Mouse (Mus musculus): Measurements from ENCODE around the gene Drc3.
"Not testable (repeated sequence)": the region's sequence is repeated elsewhere in the genome, so short reads cannot be mapped to it uniquely, and the experiment has no call there.

Gene Drc3

DNA sequence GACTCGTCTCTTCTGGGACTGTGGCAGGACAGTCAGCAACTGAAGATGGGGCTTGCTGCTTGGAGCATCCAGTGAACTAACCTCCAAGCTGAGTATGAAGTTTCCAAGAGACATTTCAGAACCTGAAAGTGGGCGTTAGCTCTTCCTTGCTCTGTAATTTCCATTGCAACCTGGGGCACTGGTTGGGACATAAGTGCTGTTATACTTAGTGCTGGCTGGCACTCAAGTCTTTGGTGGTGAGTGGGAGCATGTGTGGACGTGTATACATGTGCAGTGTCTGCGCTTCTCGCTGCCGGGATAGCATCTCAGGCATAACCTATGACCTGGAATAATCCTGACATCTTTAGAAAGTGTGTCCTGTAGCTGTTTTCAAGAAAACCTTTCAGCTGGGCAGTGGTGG, 38.2 kb downstream of the Drc3 start:
- no peak for DNase-seq (ENCODE audit: low spot score)

DNA sequence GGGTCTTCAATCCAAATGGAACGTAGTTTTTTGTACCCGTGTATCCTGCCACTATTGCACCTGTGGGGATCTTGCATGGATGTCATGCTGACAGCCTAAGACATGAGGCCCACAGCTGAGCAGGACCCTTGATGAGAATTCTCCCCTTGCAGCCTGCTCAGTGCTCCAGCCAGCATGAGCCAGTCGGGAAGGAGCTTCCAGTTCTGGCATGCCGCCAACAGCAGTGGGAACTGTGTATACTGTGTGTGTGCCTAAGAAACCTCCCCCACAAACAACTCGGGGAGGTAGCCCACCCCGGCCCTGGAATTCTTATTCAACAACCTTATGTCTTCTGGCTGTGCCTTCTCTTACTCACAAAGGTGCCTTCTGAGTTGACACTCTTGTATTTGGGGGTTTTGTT, 43.4 kb downstream of the Drc3 start:
- DNase-seq (ENCODE audit: low spot score) = peak; percentile 22

DNA sequence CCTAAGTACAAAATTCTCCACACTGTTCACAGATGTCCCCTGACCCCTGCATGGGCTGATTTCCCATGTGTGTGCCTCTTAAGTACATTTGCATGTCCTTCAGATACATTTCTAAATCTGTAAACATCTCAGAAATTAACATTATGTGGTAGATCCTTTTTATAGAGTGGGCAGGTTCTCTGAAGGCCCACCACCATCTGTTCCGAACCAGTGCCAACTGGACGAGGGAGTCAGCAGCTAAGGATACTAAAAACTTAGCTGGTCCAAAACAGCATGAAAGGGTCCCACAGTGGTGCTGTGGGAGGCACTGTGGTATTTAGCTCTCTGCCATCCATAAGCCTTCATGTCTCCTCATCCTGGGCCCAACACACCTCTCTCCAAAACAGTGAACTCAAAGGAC, 44.0 kb downstream of the Drc3 start:
- DNase-seq (ENCODE audit: low spot score) = no peak

DNA sequence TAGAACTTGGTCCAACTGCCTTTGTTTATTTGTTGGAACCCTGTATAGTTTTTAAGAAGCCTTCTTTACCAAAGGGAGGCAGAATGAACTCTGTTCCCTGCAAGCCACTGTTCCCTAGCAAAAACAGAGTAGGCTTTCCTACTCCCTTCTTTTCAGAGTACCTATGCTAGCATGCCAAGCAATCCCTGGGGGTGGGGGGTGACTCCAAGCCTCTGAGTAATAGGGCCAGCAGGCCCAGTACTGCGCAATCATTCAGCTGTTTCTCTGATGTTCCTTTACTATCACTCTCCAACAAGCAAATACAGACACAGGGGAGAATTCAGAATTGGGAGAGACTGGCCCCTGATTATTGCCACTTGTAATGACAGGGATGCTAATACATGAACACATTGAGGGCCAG, 53.5 kb downstream of the Drc3 start:
- no peak for DNase-seq (ENCODE audit: low spot score)

DNA sequence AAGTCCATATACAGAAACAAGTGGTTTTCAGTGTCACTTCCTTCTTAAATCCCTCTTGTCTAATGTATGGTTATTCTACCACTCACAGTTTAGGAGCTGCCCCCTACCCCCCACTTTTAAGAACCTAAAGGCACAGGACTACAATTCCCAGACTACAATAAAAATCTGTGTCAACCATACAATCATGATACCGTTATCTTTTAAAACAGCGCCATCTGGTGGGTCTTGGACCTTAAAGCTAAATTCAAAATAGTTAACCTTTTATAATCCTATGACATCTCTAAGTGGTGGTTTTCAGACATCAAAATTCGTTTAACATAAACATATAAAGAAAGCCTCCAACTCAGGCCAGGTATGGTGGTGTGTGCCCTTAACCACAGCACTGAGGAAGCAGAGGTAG, 59.0 kb downstream of the Drc3 start:
- no peak for DNase-seq (ENCODE audit: low spot score)

DNA sequence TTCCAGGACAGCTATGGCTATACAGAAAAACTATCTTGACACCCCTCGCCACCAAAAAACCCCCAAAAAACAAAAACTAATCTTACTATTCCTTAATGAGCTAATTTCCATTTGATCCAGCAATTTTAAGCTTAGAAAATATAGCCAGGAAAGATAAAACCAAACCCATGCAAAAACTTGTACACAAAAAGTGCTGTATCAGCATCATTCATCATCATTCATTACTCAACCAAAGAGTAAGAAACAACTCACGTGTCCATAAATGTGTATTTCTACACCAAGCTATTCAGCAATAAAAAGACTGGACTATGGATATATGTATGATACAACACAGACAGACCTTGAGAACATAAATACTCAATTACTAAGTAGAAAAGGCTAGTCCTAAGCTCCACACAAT, 59.8 kb downstream of the Drc3 start:
- no peak for DNase-seq (ENCODE audit: low spot score)

DNA sequence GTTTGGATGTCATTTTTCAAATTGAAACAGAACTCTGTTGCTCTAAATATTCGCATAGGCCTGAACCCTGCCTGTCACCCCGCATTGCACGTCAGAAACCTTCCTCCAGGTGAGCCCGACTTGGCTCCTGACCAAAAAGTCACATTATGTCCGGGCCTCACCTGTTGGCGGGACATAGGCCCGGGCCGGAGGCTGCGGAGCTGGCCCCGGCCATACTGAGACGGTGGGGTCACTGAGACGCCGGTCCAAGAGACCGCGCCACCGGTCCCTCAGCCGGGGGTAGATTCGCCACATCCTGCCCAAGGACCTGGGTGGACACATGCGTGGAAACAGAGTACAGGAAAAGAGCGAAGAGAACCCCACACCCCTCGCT, 63.4 kb downstream of the Drc3 start:
- no peak for DNase-seq (ENCODE audit: low spot score)

DNA sequence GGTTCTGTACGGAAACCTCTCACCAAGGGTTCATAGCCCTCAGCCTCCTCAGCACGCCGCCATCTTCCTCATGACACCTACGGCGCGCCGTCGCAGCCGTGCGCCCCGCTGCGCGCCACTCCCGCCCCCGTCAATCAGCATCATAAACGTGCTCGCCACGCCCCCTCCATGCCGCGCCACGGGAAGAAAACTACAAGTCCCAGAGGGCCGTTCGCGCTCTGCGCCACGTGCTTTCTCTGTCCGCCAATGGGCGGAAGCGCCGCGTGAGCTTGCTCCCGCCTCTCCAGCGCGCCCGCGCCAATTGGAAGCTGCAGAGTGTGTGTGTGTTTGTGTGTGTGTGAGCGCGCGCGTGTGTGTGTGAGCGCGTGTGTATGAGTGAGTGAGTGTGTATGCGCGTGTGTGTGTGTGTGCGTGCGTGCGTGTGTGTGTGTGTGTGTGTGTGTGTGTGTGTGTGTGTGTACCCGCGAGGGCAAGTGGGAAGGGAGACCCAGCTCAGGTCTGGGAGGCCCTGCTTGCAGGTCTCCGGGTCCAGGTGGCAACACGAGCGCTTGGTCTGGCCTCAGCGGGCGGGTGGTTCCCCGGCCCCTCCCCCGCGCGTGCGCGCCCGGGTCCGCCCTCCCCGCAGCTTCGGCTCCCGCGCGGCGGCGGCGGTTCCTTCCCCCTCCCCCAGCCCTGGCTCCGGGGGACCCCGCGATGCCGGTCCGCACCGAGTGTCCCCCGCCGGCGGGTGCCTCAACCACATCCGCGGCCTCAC, 64.0 kb downstream of the Drc3 start, which contains the start of gene Gid4:
Gid4 (plus strand) TSS at position 183 of the 754 bp plus-strand sequence.
- DNase-seq (ENCODE audit: low spot score) = peak; percentile 99

DNA sequence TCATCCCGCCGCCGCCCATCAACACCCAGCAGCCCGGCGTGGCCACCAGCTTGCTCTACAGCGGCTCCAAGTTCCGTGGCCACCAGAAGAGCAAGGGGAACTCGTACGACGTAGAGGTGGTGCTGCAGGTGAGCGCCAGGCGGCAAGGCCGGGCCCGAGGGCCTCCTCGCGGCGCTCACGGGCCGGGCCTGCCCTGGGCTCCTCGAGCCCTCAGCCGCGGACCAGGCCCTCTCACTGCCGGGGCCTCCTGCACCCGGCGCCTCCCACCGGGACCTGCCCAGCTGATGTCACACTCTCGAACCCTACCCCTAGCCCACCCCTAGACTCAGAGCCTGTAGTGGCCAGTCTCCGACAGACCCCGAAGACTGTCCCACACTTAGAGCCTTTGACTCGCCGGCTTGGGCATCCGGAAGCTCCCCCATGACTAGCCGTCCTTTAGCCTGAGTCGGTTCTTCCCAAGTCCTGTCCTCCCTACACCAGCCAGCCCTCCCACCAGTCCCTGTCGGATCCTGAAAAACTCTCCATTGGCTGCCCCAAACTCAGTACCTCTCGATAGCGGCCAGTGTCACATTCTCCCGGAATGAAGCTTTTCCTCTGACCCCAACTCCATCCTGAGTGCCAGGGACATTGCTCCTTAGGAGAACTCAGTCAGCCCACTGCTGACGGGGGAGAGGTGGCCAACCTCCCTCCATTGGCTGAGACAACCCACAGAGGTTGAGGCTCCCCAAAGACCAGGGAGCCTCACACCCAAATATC, 64.8 kb downstream of the Drc3 start, which contains the start of gene Atpaf2:
Atpaf2 (minus strand) TSS at position 741 of the 756 bp plus-strand sequence.
- DNase-seq (ENCODE audit: low spot score) = no peak

DNA sequence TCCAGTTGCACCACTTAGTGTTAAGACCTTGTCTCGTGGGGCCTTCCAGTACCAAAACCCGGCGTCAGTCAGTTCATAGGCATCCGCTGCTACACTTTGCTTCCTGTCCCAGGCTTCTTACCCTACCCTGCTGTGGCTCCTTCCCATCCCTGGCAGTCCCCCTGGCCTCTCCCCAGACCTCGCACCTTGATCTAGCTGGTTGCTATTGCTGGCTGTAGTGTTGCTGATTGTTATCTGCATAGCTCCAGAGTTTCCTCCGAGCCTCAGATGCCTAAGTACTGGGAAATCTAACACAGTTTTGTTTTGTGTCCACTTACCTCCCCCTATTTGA, 65.3 kb downstream of the Drc3 start:
- no peak for DNase-seq (ENCODE audit: low spot score)

DNA sequence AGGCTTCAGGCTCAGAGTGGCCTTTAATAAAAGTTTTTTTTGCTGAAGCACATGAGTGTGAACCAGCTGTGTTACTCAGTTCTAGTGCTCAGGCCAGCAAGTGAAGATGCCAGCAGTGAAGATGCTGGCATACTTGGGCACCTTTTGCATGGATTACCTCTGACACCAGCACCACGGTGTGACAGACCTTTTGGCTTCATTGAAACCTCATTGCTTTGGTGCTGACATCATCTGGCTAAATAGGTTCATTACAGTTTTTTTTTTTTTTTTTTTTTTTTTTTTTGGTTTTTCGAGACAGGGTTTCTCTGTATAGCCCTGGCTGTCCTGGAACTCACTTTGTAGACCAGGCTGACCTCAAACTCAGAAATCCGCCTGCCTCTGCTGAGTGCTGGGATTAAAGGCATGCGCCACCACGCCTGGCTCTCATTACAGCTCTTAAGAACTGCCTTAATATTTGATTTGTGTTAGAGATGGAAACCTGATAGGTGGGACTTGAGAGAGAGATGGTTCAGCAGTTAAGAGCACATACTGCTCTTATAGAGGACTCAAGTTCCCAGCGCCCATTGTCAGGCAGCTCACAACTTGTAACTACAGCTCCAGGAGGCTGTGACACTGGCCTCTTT, 69.0 kb downstream of the Drc3 start:
- DNase-seq (ENCODE audit: low spot score) = no peak

DNA sequence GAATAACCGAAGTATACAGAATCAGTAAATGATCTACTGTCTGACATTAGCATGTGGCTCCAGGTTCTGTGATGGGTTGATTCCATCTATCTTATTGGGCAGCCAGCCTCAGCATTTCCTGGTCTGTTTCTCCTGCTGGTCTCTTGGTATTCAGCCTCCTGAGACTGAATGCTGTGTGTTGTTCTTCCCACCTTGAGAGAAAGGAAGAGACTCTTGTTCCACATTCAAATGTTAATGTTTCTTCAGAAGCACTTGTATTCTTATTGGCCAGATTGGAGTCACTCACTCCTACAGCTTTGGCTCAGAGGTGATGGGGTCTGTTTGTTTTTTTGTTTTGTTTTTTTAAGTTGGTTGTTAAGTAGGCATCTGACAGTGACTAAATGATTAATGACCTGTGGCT, 69.9 kb downstream of the Drc3 start:
- DNase-seq (ENCODE audit: low spot score) = no peak

DNA sequence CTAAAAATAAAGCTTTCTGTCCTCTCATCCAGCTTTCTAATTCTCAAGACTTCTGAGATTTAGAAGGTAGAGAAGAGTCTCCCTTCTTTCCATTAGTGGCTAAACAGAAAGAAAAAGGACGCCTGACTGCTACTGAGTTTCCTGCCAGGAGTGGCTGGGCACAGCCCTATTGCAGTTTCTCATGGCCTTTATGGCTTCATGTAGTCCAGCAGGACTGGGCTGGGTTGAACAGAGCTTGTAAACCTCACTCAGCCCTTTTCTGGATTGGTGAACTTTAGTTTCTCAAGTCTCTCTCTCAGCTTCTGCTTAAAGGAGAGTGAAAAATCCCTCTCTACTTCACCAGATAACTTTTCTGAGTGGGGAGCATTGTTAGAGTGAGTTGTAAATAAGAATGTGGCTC, 73.3 kb downstream of the Drc3 start:
- DNase-seq (ENCODE audit: low spot score) = no peak

DNA sequence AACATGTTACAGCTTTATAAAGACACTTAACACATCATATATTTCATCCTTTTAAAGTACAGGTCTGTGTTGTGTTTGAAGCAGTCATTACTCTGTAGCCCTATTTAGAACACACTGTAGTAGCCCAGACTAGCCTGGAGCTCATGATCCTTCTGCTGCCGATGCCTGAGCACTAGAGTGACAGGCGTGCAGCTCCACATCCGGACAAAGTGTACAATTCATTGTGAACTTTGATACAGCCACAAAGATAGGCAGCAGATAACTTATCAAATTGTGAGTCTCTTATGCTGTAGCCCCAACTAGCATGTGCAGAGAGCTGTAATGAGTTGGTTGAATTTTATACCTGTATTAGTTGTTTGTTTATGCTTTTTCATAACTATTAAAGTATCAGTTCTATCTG, 74.5 kb downstream of the Drc3 start:
- no peak for DNase-seq (ENCODE audit: low spot score)

DNA sequence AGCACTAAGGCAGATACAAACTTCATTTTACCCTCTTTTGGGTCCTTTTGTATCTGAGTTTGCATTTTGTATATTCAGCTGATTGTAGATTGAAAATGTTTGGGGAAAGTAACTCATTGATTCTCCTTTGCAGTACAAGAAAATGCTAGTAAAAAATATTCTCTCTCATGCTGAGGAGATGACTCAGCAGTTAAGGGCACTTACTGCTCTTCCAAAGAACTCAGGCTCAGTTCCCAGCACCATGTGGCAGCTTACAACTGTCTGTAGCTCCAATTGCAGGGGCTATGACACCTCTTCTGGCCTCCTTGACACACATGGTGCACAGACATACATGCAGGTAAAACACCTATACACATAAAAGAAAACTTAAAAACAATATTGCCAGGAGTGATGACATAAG, 80.4 kb downstream of the Drc3 start:
- no peak for DNase-seq (ENCODE audit: low spot score)

DNA sequence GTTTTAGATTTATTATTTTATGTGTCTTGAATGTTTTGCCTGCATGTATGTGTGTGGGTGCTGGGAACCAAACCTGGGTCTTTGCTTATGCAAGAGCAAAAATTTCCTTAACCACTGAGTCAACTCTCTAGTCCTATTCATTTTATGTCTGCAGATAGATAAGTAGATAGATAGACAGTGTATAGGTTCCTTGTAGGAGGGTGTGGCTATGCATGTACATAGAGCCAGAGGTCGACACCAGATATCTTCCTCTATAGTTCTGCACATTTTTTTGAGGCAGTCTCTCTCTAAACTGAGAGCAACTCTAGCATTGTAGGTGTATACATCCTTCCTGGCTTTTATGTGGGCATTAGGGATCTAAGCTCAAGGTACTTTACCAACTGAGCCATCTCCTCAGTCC, 82.0 kb downstream of the Drc3 start:
- no peak for DNase-seq (ENCODE audit: low spot score)

DNA sequence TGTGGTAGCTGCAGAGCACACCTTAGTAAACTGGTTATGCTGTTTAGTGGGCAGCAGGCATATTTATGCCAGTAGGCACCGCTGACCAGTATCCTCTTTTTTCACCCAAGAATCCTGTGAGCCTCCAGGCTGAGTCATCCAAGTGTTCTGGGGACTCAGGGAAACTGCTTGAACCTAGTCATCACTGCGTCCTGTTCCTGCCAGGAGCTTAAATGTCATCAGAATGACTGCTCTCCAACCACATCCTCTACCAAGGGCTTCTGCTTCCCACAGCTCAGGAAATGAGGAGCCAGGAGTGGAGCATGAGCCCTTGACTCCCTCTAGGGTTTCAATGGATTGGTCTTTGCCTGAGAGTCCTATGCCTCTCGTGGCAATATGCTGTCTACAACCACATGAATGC, 83.5 kb downstream of the Drc3 start:
- DNase-seq (ENCODE audit: low spot score) = no peak

DNA sequence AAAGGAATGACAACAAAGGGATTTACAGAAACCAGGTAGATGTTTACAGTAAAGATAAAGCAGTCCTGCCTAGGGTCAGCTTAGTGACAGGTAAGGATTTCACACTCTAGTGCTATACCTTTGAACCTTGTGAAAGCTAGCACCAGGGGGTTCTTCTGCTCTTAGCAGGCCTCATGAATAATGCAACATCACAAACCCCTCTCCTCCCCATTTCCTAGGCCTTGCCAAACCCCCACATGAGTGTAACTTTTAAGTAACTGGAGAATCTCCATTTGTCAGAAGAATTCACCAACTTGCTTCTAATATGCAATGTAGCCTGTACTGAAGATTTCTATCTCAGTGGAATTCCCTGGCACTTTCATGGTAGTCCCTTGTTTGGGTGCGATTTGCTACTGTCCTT, 86.5 kb downstream of the Drc3 start:
- DNase-seq (ENCODE audit: low spot score) = not testable (repeated sequence)

DNA sequence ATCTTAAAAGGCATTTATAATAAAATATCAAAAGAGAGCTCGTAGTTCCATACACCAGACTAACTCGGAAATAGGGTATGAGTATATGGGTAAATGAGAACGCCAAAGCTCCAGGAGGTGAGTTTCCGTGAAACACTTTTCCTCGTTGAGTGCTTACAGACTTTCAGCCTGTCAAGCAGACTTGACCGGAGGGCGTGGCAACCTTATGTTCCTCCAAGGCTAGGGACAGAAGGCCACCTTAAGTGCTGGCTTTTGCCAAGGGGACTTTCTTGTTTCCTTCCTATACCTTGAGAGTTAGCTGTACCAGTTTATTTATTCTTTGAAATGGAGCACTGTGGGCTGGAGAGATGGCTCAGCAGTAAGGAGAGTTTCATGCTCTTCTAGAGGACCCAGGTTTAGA, 87.0 kb downstream of the Drc3 start:
- DNase-seq (ENCODE audit: low spot score) = no peak

DNA sequence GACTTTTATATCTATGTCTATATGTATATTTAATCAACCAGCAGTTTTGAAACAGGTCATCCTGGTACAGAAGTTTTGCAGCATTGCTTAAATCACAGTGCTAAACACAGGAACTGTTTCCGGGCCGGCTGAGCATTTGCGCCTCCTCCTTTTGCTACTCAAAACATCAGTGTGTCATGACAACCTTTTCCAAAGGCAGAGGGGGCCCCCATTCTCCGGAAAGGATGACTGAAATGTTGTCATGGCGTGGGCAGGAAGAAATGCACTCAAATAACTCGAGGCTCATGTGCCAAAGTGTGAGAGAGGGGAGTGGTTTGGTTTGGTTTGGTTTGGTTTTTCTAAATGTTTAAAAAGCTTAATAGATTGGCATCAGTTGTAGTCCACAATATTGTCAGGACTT, 89.8 kb downstream of the Drc3 start:
- DNase-seq (ENCODE audit: low spot score) = no peak
